Mouse (Mus musculus) T-helper 2 cell (primary cell): ENCODE measurements around the gene Naxd.
"Not testable (repeated sequence)": the region's sequence is repeated elsewhere in the genome, so short reads cannot be mapped to it uniquely, and the experiment has no call there.

Source experiments
- in situ Hi-C: fragments of 300-600 bp; cut with MboI, MseI; formaldehyde crosslinking; loops from one replicate; pipeline ENCODE4 v1.15.1; 2025; ENCODE audit warnings: high pct_unique_total_duplicates

Naxd gene

DNA sequence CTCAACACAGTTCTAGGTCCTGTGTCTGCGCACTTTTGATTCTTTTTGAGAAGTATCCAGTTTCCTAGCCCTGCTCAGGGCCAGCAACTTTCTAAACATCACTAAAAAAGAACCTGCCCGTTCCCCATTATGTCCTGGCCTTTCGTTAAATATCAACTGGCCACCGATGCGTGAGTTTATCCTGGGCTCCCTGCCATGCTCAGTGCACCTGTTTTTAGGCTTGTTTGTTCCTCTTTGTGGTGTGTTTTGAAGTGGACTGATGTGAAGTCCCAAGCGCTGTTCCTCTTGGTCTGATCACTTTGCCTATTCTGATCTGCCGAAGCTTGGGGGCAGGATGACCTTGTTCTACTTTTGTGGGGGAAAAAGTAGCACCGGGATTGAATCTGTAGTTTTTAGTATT, 26.0 kb upstream of the Naxd start:
- in situ Hi-C loops: no loop called here

DNA sequence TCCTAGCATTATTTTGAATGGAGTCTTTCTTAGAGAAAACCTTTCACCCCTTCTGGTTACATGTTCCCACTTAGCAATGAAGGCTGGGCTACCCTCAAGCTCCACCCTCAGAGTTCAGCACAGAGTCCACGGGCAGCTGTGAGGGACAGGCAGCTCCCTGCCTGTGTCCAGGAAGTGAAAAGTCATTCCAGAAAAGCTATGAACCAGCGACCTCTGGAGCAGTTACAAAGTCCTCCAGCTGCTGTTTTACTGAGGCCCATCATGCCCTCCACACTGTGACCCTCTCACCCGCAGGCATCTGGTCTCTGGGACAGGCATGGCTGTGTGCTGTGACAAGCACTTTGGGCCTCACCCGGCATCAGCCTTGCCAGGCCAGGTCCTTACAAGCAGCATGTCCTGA, 24.2 kb upstream of the Naxd start:
- in situ Hi-C loops: no loop called here

GRCm38 (mm10) chr8:11475397-11475796, 21.9 kb upstream of the Naxd start:
- in situ Hi-C loops: no loop called here

DNA sequence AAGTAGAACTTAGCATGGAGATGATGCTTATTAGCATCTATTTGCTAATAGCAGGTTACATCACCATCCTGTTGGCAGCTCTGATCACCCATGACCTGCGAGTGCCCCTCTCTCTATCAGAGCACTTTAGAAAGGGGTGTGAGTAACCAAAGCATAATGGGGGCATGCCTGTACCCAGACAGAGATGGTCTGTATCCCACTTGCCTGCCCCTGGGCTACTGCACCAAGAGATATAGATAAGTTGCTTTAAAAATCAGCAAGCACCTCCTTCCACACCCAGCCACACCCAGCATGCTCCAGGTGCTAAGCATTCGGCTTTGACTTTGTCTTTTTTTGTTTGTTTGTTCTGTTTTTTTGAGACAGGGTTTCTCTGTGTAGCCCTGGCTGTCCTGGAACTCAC, 21.4 kb upstream of the Naxd start:
- in situ Hi-C loops: no loop called here

GRCm38 (mm10) chr8:11476338-11477177, 20.7 kb upstream of the Naxd start:
- in situ Hi-C loops: no loop called here

- in situ Hi-C loops: no loop called here
Observed at GRCm38 (mm10) chr8:11477178-11477553, 20.1 kb upstream of the Naxd start.

DNA sequence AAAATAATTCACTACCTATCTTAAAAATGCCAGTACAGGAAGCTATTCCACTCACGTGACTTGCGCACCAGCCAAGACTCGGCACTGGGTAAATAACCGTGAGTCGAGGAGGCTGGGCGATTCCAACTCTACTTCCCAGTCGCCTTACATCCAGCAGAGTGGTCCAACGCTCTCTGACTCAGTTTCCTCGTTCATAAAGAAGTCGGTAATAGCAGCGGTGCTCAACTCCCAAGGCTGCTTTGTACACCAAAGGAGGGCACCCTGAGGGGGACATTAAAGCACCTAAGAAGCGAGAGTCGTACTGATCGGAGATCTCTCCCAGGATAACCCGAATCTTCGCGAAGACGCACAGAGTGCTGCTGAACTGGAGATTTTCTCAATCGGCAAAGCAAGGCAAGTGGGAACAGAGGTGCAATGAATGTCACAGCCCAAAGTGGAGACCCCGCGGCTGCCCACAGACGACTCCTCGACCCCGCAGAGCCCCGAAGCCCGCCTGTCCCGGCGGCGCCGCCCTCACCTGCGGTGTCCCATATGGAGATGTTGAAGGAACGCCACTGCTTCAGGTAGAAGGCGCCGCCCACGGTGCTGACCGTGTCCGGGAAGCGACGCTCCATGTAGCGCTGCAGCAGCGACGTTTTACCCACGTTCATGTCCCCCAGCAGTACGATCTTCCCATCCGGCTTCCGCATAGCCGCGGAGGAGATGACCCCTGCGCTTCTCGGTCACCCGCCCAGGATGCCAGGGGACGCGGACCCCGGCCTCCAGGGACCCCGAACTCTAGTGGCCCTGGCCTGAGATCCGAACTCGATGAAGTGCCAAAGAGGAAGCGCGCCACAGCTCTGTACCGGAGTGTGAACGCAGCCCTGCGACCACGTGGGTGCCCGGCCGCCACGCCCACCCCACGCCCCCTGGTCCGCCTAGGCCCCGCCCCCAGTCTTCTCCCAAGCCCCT, 19.2 kb upstream of the Naxd start, which contains the start of gene Rab20:
Gene Rab20, minus strand, starts transcription at position 900 of the 951 bp plus-strand sequence.
- in situ Hi-C loops: no loop called here

- in situ Hi-C loops: no loop called here
Observed at GRCm38 (mm10) chr8:11478807-11479527, 18.3 kb upstream of the Naxd start.

DNA sequence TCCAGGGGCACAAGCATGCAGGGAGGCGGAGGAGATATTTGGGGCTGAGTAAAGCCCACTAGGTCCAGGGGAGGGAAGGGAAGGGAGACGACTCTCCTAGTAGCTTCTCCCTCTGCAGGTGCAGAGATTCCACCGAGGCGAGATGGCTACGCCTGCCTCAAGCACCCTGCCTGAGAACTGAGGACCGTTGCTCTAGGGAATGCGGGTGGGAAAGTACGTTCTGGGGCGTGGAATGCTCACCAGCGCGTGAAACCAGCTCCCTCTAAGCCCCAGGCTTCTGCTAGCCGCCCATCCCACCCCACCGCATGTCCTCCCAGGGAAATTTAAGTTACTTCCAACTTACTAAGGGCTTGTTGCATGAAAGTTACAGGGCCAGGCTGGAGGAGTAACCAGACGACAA, 17.7 kb upstream of the Naxd start:
- in situ Hi-C loops: no loop called here

DNA sequence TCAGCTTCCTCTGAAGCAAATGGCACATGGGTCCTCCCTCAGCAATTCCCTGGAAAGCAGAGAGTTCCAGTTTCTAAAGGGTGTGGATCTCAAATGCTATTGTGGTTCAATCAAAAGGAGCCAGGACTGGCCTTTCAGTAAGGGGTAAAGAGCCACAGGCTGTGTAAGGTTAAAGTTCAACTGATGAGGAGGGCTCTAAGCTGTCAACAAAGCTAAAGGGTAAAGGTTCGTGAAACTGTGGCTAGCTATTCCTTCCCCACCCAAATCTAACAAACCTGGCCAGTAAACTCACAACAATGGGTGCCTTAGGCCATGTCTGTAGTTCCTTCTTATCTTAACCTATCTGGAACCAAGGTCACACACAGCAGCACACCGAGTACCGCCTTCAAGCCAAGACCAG, 15.4 kb upstream of the Naxd start:
- in situ Hi-C loops: loop anchor here (5.0 kb wide), 1 partner anchor 50 kb away; no protein-coding TSS in a partner anchor

DNA sequence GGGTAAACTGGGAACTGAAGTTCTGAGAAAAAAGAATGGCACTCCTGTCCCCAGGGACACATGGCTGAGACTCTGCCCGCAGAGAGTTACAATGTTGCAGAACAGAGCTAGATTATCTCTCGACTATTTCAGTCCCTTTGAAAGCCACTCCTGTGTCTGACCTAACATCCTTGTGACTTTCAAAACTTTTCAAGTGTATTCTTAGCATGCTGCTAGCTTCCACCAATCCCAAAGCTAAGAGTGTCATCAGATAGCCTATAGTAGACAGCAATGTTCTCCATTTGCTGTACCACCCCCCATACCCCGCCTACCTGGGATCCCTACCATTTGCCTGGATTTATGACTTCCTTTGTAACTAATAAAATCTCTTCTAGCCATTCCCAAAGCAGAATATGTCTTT, 14.8 kb upstream of the Naxd start:
- in situ Hi-C loops: loop anchor here (5.0 kb wide), 1 partner anchor 50 kb away; no protein-coding TSS in a partner anchor

DNA sequence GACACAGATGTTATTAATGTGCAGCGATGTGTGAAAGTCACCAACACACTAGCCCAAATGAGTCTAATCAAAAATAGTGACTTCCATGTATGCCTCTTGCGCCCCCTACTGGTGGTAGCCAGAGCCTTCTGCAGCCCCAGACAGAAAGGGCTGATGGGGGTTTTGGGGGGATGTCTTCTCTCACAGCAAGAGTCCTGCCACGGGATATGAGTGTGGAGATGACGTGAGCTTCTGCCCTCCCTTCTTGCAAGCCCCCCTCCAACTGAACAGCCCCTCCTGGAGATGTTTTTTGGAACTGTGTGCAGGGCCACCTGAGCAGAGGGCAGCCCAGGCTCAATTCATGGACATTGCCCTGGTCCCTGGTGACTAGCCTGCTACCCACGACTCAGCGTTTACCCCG, 11.2 kb upstream of the Naxd start:
- in situ Hi-C loops: loop anchor here (5.0 kb wide), 1 partner anchor 34 kb away; no protein-coding TSS in a partner anchor

- in situ Hi-C loops: loop anchor here (5.0 kb wide), 1 partner anchor 35 kb away; no protein-coding TSS in a partner anchor
Observed at GRCm38 (mm10) chr8:11487229-11487628, 10.1 kb upstream of the Naxd start.

DNA sequence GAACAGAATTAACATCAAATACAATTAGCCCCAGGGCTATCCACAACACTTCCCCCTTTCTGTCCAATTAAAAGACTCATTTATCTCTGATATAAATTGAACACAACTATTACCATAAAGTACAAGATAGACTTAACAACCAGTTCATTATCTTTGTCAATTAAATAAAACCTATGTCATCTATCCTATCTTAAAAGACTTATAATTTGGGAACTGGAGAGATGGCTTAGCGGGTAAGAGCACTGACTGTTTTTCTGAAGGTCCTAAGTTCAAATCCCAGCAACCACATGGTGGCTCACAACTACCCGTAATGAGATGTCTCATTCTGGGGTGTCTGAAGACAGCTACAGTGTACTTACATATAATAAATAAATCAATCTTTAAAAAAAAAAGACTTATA, 5.0 kb upstream of the Naxd start:
- in situ Hi-C loops: not testable (repeated sequence)

DNA sequence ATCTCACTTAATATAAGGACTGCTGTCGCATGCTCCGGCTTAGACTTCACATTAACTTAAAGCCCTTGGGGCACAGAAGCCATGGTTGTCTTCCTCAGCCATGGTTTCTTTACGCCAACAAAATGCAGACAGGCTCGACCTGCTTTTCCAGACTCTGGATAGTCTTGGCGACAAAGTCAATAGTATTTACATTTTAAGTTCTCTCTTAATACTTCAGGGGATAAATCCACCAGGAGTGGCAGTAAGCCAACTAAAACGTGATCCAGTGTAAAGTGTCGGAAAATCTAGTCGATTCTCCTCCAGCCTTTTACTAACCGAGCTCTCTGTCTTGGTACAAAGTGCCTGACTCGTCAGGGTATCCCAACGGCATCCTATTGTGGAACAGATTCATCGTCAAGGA, 975 bp downstream of the Naxd start:
- in situ Hi-C loops: no loop called here

- in situ Hi-C loops: no loop called here
Observed at GRCm38 (mm10) chr8:11498786-11499485, 1.6 kb downstream of the Naxd start.

GRCm38 (mm10) chr8:11503476-11504232, 6.3 kb downstream of the Naxd start:
- in situ Hi-C loops: loop anchor here (5.0 kb wide), 1 partner anchor 34 kb away; no protein-coding TSS in a partner anchor

DNA sequence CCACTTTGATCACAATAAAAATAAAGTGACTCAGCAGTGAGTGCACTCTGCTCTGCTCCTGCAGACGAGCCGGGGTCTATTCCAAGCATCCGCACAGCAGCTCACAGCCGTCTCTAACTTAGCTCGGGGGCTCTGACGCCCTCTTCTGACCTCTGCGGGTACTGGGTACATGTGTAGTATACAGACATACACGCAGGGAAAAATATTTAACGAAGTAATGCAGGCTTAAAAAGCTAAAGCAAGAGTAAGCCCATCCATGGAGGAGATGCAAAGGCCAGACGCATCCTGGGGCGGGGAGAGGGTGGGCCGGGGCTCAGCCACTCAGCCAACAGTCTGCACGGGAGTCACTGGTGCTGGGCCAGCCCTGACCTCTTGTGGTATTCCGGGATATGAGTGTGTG, 8.8 kb downstream of the Naxd start:
- in situ Hi-C loops: no loop called here

DNA sequence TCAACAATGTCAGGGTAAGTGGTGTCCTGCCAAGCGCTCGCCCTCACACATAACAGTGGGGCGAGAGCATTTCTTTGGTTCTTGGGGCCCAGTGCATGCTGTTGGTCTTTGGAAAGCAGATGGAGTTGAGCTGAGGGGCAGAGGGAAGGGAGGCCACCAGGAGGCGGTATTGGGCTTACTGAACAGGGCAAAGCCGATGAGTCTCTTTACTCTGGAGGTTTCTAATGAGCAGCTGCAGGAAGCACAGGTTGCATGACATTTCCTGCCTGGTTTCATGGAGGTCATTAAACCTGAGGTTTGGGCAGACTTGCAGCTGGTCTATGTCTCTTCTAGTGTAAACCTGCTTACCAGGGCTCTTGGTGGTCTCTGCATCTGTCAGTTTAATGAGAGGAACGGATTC, 9.5 kb downstream of the Naxd start:
- in situ Hi-C loops: no loop called here

- in situ Hi-C loops: no loop called here
Observed at GRCm38 (mm10) chr8:11508880-11509279, 11.6 kb downstream of the Naxd start.
